Mouse (Mus musculus): ENCODE measurements around the gene Prkar1b.

DNA sequence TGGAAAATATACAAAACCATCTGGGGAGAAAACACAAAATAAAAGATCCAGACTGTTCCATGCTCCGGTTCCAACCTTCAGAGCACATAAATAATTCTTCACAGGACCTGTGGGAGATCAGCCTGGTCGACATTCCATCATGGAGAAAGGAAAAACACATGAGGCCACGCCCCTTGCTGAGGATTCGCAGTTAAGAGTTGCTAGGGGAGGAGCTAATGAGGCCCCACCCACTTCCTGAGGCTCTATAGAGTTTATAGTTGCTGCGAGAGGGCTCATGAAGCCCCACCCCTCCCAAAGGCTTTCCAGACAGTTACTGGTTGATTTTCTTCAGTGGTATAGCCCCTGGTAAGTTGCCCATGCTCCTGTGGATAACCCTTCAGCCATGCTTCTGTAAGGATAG is 85.2 kb downstream of the Prkar1b start:
- TF ChIP-seq CTCF (IDR thresholded peaks at IDR 0.05) (no peak), EP300 (IDR thresholded peaks at IDR 0.05) (no peak)

Data from lung, postnatal 0 days (tissue).